Mouse (Mus musculus): ENCODE results near the gene Adgra1. TPM values are rescaled to one million over a fixed set of nuclear protein-coding genes. Genes with fewer than 3 reads are reported as not detected.
A peak's percentile ranks its signal among the peaks of the same experiment; 100 is the strongest.

Gene Adgra1
- total RNA-seq, 2 experiments from 2014 or later: 0.20 to 0.26 TPM

DNA sequence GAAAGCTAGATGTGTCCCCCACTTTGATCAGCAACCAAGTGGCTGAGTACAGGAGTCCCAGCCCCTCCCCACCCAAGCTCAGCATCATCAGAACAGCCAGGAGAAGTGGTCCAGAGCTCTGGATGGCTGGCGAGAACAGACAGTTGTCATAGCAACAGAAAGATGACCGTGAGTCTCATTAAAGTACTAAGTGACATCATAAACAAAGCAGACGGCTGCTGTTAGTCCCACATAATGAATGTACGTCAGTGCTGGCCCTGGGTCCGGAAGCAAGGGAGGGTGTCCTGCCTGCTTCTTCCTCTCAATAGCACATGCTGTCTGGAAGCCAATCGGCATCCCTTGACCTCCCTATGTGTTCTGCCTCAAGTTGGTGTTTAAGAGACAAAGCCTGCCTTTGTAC is 16.2 kb downstream of the Adgra1 start:
- DNase-seq: no peak

DNA sequence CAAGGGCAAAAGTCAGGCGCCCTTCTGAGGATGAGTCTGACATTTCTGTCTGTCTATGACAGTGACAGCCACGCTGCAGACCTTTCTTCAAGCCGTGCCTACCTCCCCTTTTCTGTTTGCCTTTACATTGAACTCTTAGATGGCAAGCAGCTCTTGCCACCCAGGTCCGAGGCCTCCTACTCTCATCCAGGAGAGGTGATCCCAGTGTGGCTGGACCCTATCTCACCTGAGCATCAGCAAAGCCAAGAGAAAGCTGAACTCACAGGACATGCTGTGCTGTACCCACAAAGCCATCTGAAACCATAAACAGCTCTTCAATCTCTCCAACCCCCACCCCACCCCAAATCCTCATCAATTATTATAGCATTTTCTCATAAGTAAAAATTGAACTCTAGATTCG is 16.7 kb downstream of the Adgra1 start:
- no peak for DNase-seq

DNA sequence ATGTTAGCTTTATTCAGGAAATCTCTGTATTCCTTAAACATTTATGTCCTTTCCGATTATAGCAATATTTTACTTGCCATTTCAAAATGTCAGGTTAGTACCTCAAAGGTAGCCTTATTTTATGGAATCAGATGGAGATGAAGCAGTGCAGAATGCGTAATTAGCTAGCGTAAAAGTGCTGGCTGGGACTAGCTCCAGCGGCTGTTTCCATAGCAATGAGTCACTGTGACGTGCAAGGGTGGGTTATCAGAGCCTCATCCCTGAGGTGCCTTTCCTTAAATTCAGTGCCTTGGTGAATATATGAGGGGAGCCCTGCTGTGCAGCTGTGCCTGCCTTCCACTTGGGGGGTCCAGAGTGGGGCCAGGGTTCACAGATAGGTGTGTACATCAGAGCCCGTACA is 17.1 kb downstream of the Adgra1 start:
- DNase-seq: no peak

DNA sequence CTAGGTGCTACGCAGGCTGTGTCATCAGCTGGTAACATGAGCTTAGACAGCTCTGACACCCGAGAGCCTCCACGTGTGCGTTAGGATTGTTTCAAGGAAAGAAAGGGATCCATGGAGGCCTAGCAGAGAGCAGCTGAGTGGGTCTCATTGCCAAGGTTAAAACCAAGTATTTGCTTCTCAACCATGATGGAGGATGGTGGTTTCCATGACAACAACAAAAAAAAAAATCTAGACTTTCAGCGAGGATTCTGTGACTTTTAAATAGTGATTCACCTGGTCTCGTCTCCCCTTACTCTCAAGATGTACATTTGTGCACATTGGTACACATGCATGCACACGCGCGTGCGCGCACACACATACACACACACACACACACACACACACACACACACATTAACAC is 21.3 kb downstream of the Adgra1 start:
- no peak for DNase-seq

DNA sequence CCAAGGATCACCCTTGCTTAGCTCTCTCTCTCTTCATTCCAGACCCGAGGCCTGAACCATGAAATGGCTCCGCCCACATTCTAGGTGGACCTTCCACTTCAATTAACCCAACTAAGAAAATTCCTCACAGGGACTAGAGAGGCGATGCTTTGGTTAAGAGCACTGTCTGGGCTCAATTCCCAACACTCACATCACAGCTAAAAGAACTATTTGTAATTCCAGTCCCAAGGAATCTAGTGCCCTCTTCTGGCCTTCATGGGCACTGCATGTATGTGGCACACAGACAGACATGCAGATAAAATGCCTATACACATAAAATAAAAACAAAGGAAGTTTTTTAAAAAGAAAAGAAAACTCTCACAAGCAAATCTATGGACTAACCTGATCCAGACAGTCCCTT is 27.4 kb downstream of the Adgra1 start:
- peak; percentile 66 for DNase-seq

DNA sequence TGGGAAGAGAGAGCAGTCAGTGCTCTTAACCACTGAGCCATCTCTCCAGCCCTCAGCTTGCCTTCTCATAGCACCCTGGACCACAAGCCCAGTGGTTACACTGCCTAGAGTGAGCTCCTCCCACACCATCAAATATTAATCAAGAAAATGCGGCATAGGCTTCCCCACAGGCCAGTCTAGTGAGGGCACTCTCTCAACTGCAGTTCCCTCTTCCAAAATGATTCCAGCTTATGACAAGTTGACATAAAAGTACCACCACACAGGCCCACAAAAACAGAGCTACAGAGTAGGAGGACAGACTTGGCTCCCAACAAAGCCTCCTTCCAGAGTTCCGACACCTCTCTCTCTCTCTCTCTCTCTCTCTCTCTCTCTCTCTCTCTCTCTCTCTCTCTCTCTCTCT is 29.1 kb downstream of the Adgra1 start:
- no peak for DNase-seq

DNA sequence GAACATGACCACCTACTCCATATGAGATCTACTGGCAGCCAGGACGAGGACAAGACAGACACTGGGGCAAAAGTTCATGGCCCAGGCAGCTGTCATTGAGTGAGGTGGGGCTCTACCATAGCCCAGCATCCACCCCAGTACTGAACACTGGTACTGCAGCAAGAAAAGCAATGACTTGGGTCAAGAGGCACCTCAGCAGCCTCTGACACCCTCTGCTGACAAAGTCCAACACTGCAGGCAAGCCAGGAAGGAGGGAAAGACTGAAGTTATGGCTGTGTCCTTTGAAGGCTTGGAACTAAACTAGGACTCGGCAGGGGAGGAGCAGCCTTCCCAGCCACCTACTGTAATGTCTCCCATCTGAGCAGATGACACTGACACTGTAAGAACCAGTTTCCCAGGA is 30.3 kb downstream of the Adgra1 start:
- no peak for DNase-seq

DNA sequence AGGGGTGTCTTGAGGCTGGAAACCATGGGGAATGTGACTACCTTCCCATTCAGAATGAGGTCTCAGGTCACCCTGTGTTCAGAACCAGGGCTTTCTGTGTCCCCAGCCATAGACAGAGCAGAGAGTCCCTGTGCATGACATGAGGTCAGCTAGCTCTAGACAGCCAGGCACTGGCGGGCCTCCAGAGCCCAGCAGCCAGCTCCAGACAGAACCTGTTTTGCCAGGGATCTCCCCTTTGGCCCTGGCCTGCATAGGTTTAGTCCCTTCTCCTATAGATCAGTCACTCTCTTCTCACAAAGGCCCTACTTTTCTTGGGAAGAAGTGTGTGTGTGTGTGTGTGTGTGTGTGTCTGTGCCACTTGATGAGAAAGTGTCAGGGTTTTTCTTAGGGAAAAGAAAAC is 30.9 kb downstream of the Adgra1 start:
- DNase-seq: no peak

DNA sequence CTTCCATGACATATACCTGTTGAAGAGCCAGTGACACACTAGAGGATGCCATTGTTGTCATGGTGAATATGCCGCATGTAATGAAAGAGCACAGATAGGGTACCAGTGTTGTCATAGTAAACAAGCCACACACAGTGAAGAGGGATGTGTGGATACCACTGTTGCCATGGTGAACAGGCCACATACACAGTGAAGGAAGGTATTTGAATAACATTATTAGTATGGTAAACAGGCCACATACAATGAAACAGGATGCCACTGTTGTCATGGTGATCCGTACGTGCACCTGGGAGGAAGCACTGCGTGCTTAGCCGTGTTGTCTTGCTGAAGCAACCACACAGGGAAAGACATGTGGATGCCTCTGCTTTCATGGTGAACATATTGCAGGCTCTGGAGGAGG is 37.0 kb downstream of the Adgra1 start:
- no peak for DNase-seq

DNA sequence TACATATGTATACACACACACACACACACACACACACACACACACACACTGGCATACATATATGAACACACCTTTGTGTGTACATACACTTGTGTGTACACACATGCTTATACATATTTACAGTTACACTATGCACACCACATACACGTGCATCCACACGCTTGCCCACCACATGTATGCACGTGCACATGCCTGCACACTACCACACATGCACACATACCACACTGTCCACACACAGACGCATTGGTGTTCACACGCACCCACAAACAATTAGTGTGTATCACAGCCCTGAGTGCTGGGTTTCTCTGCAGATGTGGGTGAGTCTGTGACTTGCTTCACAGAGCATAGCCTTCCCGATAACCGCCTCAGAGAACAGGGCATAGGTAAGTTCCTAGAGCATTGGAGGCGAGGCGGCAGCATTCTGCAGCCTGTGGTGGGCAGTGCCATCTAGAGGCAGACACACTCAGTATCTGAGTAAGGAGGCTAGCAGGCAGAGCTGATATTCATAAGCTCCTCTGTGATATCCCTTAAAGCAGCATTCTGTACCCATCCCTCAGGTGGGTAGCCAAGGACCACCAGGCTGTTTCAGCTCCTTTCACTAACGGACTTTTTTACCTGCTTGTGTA is 43.3 kb downstream of the Adgra1 start:
- no peak for DNase-seq

DNA sequence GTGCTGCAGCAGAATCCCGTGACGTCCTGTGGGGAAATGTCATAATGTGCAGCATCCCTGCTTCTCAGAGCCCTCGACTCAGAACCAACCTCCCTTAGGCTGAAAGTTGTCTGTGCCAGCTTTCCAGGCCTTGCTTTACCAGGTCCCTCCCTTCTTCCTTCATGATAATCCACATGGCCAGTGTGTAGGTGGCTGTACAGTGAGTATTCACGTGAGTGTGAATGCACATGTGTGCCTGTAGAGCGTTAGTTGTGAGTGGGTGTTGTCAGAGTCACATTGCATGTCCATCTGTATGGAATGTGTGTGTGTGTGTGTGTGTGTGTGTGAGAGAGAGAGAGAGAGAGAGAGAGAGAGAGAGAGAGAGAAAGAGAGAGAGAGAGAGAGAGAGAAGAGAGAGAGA is 44.1 kb downstream of the Adgra1 start:
- DNase-seq: no peak

DNA sequence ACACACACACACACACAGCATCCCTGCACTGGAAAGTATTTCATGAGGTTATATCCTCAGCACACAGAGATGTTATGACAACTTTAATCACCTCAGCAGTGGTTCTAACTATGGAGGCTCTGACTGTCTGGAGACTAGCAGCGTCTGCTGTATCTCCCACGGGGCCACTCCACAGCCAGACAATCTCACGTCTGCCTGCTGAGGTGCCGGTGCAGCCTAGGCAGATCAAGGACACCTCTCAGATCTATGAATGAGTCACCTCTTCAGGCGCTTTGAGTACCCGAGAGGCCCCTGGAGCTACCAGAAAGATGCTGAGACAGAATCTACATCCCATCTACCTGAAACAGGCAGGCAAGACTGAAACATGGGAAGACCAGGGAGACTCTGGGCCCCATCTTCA is 44.6 kb downstream of the Adgra1 start:
- no peak for DNase-seq

DNA sequence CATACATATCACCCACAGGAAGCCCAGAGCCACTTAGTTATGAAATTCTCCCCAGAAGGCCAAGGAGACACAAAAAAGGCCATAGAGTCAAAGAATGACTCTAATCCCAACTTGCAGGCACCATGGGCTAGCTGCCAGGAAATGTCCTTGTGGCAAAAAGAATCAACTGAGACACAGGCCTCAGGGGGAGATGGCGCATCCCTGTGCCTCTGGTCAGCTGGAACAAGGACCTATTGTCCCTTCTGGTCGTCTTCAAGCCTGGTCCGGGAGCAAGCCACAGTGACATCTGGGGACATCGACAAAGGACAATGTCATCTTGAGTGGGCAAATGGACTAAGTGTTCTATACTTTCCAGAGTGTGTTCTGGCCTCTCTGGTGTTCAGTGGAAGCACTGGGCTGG is 49.6 kb downstream of the Adgra1 start:
- no peak for DNase-seq

DNA sequence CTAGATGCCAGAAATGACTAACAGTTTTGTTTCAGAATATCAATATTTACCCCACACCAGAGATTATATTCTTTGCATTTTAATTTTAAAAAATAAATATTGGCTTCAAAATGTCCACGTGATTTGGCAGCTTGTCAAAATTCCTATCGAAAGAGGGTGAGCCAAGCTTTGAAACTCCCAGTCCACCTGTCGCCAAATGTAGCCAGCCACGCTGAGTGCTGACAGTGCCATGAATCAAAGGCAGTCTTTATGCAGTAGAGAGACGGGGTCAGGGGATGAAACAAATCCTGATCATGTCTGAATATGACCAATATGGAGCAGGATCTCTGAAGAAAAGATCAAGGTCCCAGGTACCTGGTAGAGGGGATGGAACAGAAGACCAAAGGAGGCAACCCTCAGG is 57.8 kb downstream of the Adgra1 start:
- no peak for DNase-seq

DNA sequence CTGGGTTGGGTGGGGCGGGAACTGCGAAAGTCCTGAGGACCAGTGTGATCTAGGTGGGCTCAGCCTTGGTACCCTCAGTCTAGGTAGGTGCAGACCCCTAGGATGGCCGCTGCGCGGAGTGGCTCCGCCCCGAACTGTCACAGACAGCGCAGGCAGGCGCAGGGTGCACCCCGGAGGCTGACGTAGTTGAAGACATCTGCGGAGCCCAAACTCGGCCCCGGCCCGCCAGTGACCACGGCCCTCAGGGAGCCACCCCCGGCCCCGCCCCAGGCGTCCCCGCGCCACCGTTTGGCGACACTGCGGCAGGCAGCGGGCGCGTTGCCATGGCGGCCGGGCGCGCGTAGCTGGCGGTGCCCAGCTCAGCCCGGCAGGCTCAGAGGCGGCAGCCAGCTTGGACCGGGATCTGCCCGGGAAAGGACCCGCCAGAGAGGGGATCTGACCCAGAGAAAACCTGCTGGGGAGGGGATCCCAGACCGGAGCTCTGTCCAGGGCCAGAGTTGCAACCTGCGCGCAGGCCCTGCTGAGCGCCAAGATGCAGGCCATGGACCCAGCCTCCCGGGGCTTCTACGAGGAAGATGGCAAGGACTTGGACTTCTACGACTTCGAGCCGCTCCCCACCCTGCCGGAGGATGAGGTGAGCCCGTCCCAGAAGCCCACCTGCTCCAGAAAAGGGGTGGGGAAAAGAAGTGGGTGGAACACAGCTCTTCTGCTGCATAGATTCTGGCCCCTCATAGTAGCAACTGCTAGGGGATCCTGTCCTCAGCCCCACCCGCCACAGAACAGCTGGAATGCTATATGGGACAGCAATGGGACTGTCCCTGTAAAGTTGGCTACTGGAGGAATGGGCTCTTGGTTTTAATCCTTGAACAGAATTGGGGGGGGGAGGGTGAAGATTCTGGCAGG is 60.9 kb downstream of the Adgra1 start, which contains the start of gene Kndc1:
Gene Kndc1 (plus strand): TSS at position 42 of the 903 bp plus-strand sequence.
- peak; percentile 54 for DNase-seq

DNA sequence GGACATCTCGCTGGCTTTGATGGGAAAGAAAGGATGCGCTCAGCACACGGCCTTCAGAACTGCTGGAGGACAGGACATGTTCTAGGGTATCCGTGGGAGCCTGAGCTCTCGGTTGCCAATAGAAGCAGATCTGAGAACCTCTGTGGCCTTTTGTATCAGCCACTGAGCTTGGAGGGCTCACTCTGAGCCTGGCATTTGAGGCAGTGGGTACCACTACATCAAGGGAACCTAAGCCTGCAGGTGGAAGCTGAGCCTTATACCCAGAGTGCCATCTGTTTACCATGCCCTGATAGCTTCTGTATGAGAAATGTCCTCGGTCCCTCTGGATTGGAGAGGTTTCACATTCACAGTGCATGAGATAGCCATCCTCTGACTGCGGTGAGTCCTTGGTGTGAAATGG is 62.3 kb downstream of the Adgra1 start:
- DNase-seq: no peak

DNA sequence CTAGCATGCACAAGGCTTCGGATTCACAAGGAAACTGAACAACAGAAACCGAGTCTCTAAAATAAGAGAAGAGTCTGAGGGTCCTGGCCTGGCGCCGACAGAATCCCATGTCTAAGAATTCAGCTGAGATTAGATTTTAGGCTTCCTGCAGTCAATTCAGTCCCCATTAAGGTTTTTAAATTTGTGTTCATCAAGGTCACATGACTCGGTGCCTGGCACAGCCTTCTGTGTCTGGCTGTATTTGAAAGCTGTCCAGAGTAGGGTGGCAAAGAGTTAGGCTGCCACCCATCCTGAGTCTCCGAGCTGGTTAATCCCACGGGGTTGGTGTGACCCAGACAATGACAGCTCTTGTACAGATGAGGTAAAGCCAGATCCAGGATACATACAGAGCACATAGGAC is 62.8 kb downstream of the Adgra1 start:
- DNase-seq: no peak

DNA sequence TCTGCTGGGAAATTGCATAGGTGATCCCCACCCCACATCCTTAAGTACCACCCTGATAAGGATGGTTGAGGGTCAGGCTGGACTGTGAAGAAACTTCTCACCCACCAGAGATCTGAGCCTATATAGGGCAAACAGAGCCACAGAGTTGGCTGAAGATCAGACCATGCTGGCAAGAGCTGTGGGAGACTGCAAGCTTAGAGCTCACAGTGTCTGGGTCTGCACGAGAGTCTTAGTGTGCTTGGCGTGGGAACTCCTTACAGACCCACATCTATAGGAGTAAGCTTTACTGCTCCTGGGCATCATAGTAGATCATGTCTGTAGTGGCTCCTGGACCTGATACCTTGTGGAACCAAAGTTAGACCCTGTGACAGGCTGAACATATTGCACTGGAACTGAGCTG is 64.6 kb downstream of the Adgra1 start:
- DNase-seq: no peak

DNA sequence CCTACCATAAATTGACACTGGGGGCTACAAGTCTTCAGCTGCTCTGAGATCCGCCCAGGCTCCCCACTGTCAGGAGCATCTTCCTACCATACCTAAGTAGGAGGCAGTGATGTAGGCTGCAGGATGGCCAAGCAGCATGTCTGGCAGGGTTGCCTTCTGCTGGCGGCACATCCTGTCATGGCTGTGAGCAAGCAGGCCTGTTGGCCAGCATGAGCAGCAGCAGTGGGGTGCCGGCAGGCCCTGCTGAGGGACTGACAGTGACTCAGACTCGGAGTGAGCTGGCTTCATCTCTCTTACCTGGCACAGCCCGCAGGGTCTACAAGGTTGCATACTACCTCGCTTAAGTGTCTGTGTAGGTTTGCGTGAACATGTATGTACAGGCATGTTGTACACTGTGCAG is 65.5 kb downstream of the Adgra1 start:
- DNase-seq: no peak

DNA sequence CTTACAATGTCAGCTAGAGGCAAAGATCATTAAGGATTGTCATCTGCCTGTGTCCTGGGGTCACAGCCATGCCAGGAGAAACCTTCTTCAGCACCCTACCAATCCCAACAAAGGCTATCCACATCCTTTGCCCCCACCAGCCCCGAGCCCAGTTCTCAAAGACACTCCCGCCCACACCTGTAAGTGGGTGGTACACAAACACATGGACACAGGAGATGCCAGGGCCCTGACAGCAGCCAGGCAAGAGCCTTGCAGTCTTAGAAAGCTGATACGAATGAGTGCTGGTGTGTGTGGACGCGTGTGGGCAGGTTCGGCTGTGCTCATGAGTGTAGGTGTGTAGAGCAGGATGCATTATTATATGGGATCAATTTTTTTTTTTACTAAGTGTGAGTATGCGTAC is 66.5 kb downstream of the Adgra1 start:
- no peak for DNase-seq

DNA sequence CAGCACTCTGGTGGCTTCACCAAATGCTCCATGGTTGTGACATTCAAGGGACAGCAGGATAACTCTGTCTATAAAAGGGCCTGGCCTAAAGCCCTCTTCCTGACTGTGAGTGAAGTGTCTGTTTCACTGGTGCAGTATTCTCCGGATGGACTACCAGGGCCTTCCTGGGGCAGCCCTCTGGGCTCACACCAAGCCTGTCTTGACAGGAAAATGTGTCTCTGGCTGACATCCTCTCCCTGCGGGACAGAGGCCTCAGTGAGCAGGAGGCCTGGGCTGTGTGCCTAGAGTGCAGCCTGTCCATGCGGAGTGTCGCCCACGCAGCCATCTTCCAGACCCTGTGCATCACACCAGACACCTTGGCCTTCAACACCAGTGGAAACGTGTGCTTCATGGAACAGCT is 66.9 kb downstream of the Adgra1 start:
- DNase-seq: no peak

DNA sequence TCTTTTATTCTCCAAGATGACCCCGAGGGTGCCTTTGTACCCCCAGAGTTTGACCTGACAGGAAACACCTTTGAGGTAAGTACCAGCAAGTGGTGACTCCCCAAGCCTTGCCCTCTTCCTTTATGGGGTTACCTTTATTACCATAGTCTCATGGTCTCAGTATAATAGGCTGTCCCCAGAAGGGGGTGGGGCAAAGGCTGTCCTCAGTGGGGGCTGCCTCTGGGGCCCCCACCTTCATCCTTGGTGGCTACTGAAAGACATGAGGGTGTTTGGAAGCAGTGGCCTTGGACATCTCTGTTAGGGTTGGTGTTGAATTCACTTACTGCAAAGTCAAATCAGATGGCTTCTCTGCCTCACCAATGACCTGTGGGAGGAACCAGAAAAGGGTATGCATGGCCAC is 68.0 kb downstream of the Adgra1 start:
- no peak for DNase-seq

DNA sequence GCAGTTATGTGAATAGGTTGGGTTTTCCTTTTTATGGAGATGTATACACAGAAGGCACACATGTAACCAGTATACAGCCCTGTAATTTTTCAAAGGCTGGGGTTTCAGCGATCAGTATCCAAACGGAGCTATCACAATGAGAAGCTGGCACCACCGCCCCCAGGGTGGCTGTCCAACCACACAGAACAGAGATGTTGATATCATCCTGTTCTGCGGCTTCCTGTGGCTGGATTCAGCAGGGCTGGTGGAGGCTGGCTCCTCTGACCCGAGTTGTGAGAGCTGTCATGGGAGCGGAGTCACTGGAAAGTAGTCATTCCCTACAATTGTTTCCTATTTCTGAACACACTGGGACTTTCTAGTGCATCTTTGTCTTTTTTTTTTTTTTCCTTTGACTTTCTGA is 71.3 kb downstream of the Adgra1 start:
- no peak for DNase-seq

DNA sequence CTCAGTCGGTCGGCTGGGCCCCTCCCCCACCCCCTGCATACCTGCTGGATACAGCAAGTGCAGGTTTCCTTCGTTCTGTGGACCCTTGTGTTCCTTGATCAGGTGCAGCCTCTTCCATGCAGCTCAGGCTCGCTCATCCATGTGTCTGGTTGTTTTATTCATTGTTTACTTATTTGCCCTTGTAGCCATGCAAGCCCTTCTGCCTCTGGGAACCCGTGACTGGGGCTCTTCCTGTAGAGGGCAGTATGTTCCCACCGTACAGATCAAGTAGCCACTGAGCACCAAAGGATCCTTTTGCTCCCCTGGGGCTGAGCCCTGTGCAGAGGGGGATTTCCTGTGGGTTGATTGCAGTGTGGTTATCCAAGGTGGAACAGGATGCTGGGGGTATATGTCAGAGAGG is 71.7 kb downstream of the Adgra1 start:
- no peak for DNase-seq

Measured in gastrocnemius, postnatal 10 days (tissue).